Mouse (Mus musculus): ENCODE results near the gene Fgfr2. TPM values are rescaled to one million over a fixed set of nuclear protein-coding genes. Genes with fewer than 3 reads are reported as not detected.

The Fgfr2 gene
- polyA plus RNA-seq, 1 experiment: 3.0 TPM

DNA sequence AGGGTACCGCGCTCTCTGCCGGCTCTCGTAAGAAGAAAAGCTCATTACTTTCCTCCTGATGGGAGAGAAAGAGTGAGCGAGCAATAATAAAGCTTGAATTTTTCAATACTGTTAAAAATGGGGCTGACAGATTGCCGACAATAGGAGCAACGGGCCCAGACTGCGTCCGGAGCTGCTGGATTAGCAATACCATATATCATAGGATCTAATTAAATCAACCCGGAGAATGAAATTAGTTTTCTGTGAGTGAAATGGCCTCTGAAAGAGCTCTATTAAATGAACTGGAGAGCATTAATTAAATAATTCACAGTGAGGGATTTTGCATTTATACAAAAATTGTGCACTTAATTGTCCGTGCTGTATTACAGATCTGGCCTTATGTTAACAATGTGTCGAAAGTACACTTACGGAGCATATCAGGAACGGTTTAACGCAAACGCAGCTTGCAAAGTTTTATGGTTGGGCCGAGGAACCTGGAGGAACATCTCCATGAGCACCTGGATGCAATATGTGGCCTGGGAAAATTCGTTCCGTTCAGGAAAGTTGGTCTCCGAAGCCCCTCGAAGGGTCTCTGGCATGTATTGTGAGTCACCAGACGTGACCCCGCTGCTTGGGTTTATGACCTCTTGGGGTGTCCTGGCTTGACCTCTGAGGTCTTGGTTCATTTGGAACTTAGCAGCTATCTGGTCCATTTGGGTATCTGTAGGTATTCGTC, 1344.7 kb downstream of the Fgfr2 start:
- no peaks in the 10 kb centered on the region for H3K27me3 ChIP-seq (ENCODE audit: control insufficient read depth, insufficient read depth, low read length)
- TF ChIP-seq CTCF (IDR thresholded peaks at IDR 0.05; ENCODE audit: control insufficient read depth, insufficient read depth, insufficient replicate concordance, low read depth, low read length) (no peak), POLR2A (IDR thresholded peaks at IDR 0.05; ENCODE audit: control insufficient read depth, low read depth, low read length) (no peak)

GRCm38 (mm10) chr7:131777461-131778270, 1345.5 kb downstream of the Fgfr2 start:
- no peaks in the 10 kb centered on the region for H3K4me1 ChIP-seq (ENCODE audit: control insufficient read depth, insufficient read depth, low read length)
- H3K4me3 ChIP-seq (ENCODE audit: control insufficient read depth, low read depth, low read length): no peak overlapping the region
- no peak for TF ChIP-seq POLR2A (IDR thresholded peaks at IDR 0.05; ENCODE audit: control insufficient read depth, low read depth, low read length)
- TF ChIP-seq CTCF (IDR thresholded peaks at IDR 0.05; ENCODE audit: control insufficient read depth, insufficient read depth, insufficient replicate concordance, low read depth, low read length): no peak
- no peak overlapping the region for H3K27ac ChIP-seq (ENCODE audit: control insufficient read depth, insufficient read depth, low read depth, low read length)
- H3K36me3 ChIP-seq (ENCODE audit: control insufficient read depth, insufficient read depth, low read length): no peaks in the 10 kb centered on the region
- no peaks in the 10 kb centered on the region for H3K27me3 ChIP-seq (ENCODE audit: control insufficient read depth, insufficient read depth, low read length)

More for the DNA sequence above, 1344.7 kb downstream of the Fgfr2 start:
- H3K4me1 ChIP-seq (ENCODE audit: control insufficient read depth, insufficient read depth, low read length): no peaks in the 10 kb centered on the region
- no peak overlapping the region for H3K4me3 ChIP-seq (ENCODE audit: control insufficient read depth, low read depth, low read length)
- H3K27ac ChIP-seq (ENCODE audit: control insufficient read depth, insufficient read depth, low read depth, low read length): no peak overlapping the region
- no peaks in the 10 kb centered on the region for H3K36me3 ChIP-seq (ENCODE audit: control insufficient read depth, insufficient read depth, low read length)

DNA sequence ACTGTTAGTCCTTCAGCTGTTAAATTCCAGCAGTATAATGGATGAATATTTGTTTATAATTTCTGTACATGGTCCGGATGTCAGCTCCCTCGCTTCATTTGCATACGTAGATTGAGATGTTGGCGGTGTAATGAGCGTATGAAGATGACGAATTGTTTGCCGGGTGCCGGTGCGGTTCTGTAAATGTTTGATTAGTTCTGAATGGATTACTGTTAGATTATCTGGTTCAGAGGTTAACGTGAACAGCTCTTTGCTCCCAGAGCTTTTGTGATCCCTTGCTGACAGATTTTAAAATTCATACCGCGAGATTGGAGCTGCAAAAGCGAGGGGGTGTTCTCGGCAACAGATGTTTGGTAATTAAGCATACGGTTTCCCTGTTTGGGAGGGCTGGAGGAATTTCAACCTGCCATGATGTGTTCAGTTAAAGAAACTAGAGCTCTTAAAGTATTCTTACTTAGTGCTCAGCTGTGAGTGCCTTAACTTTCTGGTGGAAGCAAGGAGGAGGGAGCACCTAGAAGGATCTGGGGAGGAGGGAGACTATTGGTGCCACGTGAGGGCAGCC, 1346.9 kb downstream of the Fgfr2 start:
- H3K4me1 ChIP-seq (ENCODE audit: control insufficient read depth, insufficient read depth, low read length): no peaks in the 10 kb centered on the region
- no peak overlapping the region for H3K4me3 ChIP-seq (ENCODE audit: control insufficient read depth, low read depth, low read length)
- TF ChIP-seq POLR2A (IDR thresholded peaks at IDR 0.05; ENCODE audit: control insufficient read depth, low read depth, low read length) (no peak), CTCF (IDR thresholded peaks at IDR 0.05; ENCODE audit: control insufficient read depth, insufficient read depth, insufficient replicate concordance, low read depth, low read length) (no peak)
- no peaks in the 10 kb centered on the region for H3K27me3 ChIP-seq (ENCODE audit: control insufficient read depth, insufficient read depth, low read length)
- H3K36me3 ChIP-seq (ENCODE audit: control insufficient read depth, insufficient read depth, low read length): no peaks in the 10 kb centered on the region
- no peak overlapping the region for H3K27ac ChIP-seq (ENCODE audit: control insufficient read depth, insufficient read depth, low read depth, low read length)

DNA sequence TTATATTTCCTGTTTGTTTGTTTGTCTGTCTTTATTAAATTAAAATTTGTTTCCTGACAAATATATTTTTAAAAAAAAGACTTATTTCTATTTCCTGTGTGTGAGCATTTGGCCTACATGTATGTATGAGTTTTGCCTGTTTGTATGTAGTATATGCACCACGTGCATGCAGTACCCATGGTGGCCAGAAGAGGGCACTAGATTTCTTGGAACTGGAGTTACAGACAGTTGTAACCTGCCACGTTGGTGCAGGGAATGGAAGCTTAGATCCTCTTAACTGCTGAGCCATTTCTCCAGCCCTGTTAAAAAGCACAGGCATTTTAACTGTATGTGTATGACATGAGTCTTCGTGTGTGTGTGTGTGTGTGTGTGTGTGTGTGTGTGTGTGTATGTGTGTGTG, 1365.2 kb downstream of the Fgfr2 start:
- Histone ChIP-seq H3K4me3 (ENCODE audit: control insufficient read depth, low read depth, low read length) (no peak overlapping the region), H3K4me1 (ENCODE audit: control insufficient read depth, insufficient read depth, low read length) (peaks cover 9% of the 10 kb centered on the region), H3K27ac (ENCODE audit: control insufficient read depth, insufficient read depth, low read depth, low read length) (no peak overlapping the region), H3K27me3 (ENCODE audit: control insufficient read depth, insufficient read depth, low read length) (no peaks in the 10 kb centered on the region), H3K36me3 (ENCODE audit: control insufficient read depth, insufficient read depth, low read length) (no peaks in the 10 kb centered on the region)
- TF ChIP-seq POLR2A (IDR thresholded peaks at IDR 0.05; ENCODE audit: control insufficient read depth, low read depth, low read length) (no peak), CTCF (IDR thresholded peaks at IDR 0.05; ENCODE audit: control insufficient read depth, insufficient read depth, insufficient replicate concordance, low read depth, low read length) (peak; percentile 60; the same call in 1 of the 2 replicates)

- H3K36me3 ChIP-seq (ENCODE audit: control insufficient read depth, insufficient read depth, low read length): no peaks in the 10 kb centered on the region
- H3K27ac ChIP-seq (ENCODE audit: control insufficient read depth, insufficient read depth, low read depth, low read length): no peak overlapping the region
- no peaks in the 10 kb centered on the region for H3K27me3 ChIP-seq (ENCODE audit: control insufficient read depth, insufficient read depth, low read length)
- no peak overlapping the region for H3K4me3 ChIP-seq (ENCODE audit: control insufficient read depth, low read depth, low read length)
- no peak for TF ChIP-seq CTCF (IDR thresholded peaks at IDR 0.05; ENCODE audit: control insufficient read depth, insufficient read depth, insufficient replicate concordance, low read depth, low read length)
- TF ChIP-seq POLR2A (IDR thresholded peaks at IDR 0.05; ENCODE audit: control insufficient read depth, low read depth, low read length): no peak
- H3K4me1 ChIP-seq (ENCODE audit: control insufficient read depth, insufficient read depth, low read length): no peaks in the 10 kb centered on the region
Observed at GRCm38 (mm10) chr7:131747152-131748010, 1375.8 kb downstream of the Fgfr2 start.

DNA sequence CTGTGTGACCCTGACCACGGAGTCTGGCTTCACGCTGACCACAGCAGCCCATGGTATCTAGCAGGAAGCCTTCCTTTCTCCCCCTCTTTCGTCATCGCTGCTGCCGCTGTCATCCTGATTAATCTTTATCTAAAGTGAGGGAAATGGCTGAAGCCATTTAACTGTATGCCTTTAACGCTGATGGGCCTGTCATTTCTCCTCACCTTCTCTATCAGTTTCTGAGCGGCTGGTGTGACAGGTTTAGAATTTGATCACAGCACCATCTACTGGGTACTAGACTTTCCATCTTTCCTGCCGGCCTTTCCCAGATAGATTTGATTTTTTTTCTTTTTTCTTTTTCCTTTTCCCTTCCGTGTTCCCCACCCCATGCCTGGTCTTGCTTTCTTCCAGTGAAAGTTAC, 1376.4 kb downstream of the Fgfr2 start:
- H3K27me3 ChIP-seq (ENCODE audit: control insufficient read depth, insufficient read depth, low read length): no peaks in the 10 kb centered on the region
- no peaks in the 10 kb centered on the region for H3K4me1 ChIP-seq (ENCODE audit: control insufficient read depth, insufficient read depth, low read length)
- H3K27ac ChIP-seq (ENCODE audit: control insufficient read depth, insufficient read depth, low read depth, low read length): no peak overlapping the region
- no peak overlapping the region for H3K4me3 ChIP-seq (ENCODE audit: control insufficient read depth, low read depth, low read length)
- no peaks in the 10 kb centered on the region for H3K36me3 ChIP-seq (ENCODE audit: control insufficient read depth, insufficient read depth, low read length)
- no peak for TF ChIP-seq POLR2A (IDR thresholded peaks at IDR 0.05; ENCODE audit: control insufficient read depth, low read depth, low read length)
- no peak for TF ChIP-seq CTCF (IDR thresholded peaks at IDR 0.05; ENCODE audit: control insufficient read depth, insufficient read depth, insufficient replicate concordance, low read depth, low read length)
